Mouse (Mus musculus): Measurements from ENCODE around the gene Gm4869.
"Not testable (repeated sequence)": the region's sequence is repeated elsewhere in the genome, so short reads cannot be mapped to it uniquely, and the experiment has no call there.

Gm4869 gene

GRCm38 (mm10) chr5:140445345-140445744, at the start of gene Gm4869:
Gene Gm4869 (plus strand): TSS chr5:140445645.
- in situ Hi-C loops (cut with MseI, MboI): no loop called here

GRCm38 (mm10) chr5:140396166-140396940, 49.1 kb upstream of the Gm4869 start:
- in situ Hi-C loops (cut with MseI, MboI): no loop called here

GRCm38 (mm10) chr5:140402640-140403270, 42.7 kb upstream of the Gm4869 start:
- in situ Hi-C loops (cut with MseI, MboI): no loop called here

- in situ Hi-C loops (cut with MseI, MboI): no loop called here
Observed at GRCm38 (mm10) chr5:140405126-140405525, 40.3 kb upstream of the Gm4869 start.

GRCm38 (mm10) chr5:140406666-140407065, 38.8 kb upstream of the Gm4869 start:
- in situ Hi-C loops (cut with MseI, MboI): no loop called here

GRCm38 (mm10) chr5:140408801-140409200, 36.6 kb upstream of the Gm4869 start:
- in situ Hi-C loops (cut with MseI, MboI): no loop called here

- in situ Hi-C loops (cut with MseI, MboI): no loop called here
Observed at GRCm38 (mm10) chr5:140411339-140411738, 34.1 kb upstream of the Gm4869 start.

- in situ Hi-C loops (cut with MseI, MboI): no loop called here
Observed at GRCm38 (mm10) chr5:140414647-140415046, 30.8 kb upstream of the Gm4869 start.

GRCm38 (mm10) chr5:140418106-140418488, 27.3 kb upstream of the Gm4869 start:
- in situ Hi-C loops (cut with MseI, MboI): no loop called here

- in situ Hi-C loops (cut with MseI, MboI): no loop called here
Observed at GRCm38 (mm10) chr5:140418489-140419441, 26.7 kb upstream of the Gm4869 start, which contains the start of gene Eif3b. Gene Eif3b (plus strand): TSS chr5:140419328.

- in situ Hi-C loops (cut with MseI, MboI): no loop called here
Observed at GRCm38 (mm10) chr5:140419442-140420080, 25.9 kb upstream of the Gm4869 start.

GRCm38 (mm10) chr5:140420616-140421015, 24.8 kb upstream of the Gm4869 start:
- in situ Hi-C loops (cut with MseI, MboI): no loop called here

GRCm38 (mm10) chr5:140425016-140425783, 20.2 kb upstream of the Gm4869 start:
- in situ Hi-C loops (cut with MseI, MboI): no loop called here

- in situ Hi-C loops (cut with MseI, MboI): not testable (repeated sequence)
Observed at GRCm38 (mm10) chr5:140439117-140439516, 6.3 kb upstream of the Gm4869 start.

GRCm38 (mm10) chr5:140441406-140441805, 4.0 kb upstream of the Gm4869 start:
- in situ Hi-C loops (cut with MseI, MboI): no loop called here

GRCm38 (mm10) chr5:140444012-140444411, 1.4 kb upstream of the Gm4869 start:
- in situ Hi-C loops (cut with MseI, MboI): no loop called here

- in situ Hi-C loops (cut with MseI, MboI): no loop called here
Observed at GRCm38 (mm10) chr5:140446054-140446453, 609 bp downstream of the Gm4869 start.

- in situ Hi-C loops (cut with MseI, MboI): no loop called here
Observed at GRCm38 (mm10) chr5:140454488-140454887, 9.0 kb downstream of the Gm4869 start.

GRCm38 (mm10) chr5:140455466-140455865, 10.0 kb downstream of the Gm4869 start:
- in situ Hi-C loops (cut with MseI, MboI): no loop called here

GRCm38 (mm10) chr5:140461476-140461875, 16.0 kb downstream of the Gm4869 start:
- in situ Hi-C loops (cut with MseI, MboI): no loop called here

- in situ Hi-C loops (cut with MseI, MboI): not testable (repeated sequence)
Observed at GRCm38 (mm10) chr5:140463151-140463550, 17.7 kb downstream of the Gm4869 start.
